Mouse (Mus musculus) lung, embryonic 14.5 days (tissue): ENCODE measurements around the gene Plxnc1. TPM values are rescaled to one million over a fixed set of nuclear protein-coding genes. Genes with fewer than 3 reads are reported as not detected.

Experiments used
- ATAC-seq: fragments of 200-750 bp; cut with Nextera tagmentation; 2 replicates; pipeline ENCODE4 v1.8.0; 2017; ENCODE audit warnings: mild to moderate bottlenecking, moderate TSS enrichment, moderate library complexity; ENCODE audit not compliant: insufficient read depth
- DNase-seq: peaks from one replicate; pipeline ENCODE4 v3.0.0-alpha.2; 2015
- H3K27ac ChIP-seq: fragments of 300-500 bp; sonication (generic); 2 replicates; pipeline ENCODE4 v1.5.1; 2014; ENCODE audit warnings: low read depth, mild to moderate bottlenecking, moderate library complexity
- H3K27me3 ChIP-seq: fragments of 300-500 bp; sonication (generic); 2 replicates; pipeline ENCODE4 v1.6.1; 2014; ENCODE audit warnings: low read length, control low read depth; ENCODE audit not compliant: insufficient read depth
- H3K36me3 ChIP-seq: fragments of 300-500 bp; sonication (generic); 2 replicates; pipeline ENCODE4 v1.6.1; 2014; ENCODE audit warnings: control low read depth; ENCODE audit not compliant: insufficient read depth
- H3K4me1 ChIP-seq: fragments of 300-500 bp; sonication (generic); 2 replicates; pipeline ENCODE4 v1.6.1; 2014; ENCODE audit warnings: antibody characterized with exemption, control low read depth; ENCODE audit not compliant: insufficient read depth
- H3K4me2 ChIP-seq: fragments of 300-500 bp; sonication (generic); 2 replicates; pipeline ENCODE4 v1.6.1; 2014; ENCODE audit warnings: mild to moderate bottlenecking
- H3K4me3 ChIP-seq: fragments of 300-500 bp; sonication (generic); 2 replicates; pipeline ENCODE4 v1.5.1; 2014; ENCODE audit warnings: low read depth, low read length
- H3K9ac ChIP-seq: fragments of 300-500 bp; sonication (generic); 2 replicates; pipeline ENCODE4 v1.6.1; 2014
- H3K9me3 ChIP-seq: fragments of 300-500 bp; sonication (generic); 2 replicates; pipeline ENCODE4 v1.6.1; 2016; ENCODE audit warnings: low read depth, low read length, control low read depth
- CTCF ChIP-seq: IDR thresholded peaks from 2 replicates; pipeline ENCODE4 v1.5.1; 2016; ENCODE audit warnings: antibody characterized with exemption, low read depth
- WGBS: fragments of 180-500 bp; shearing (Covaris S2); extraction: QIAGEN DNeasy Blood & Tissue Kit; methylation state at CpG from one replicate; pipeline ENCODE4 v1.1.7; 2014; 5-methylcytosine and 5-hydroxymethylcytosine counted together
- polyA plus RNA-seq: library from polyadenylated mRNA; unstranded; fragments of >200 nt; fragmentation: Nextera tagmentation; extraction: Ambion mirVana; gene quantifications from 2 replicates; pipeline ENCODE4 v1.2.1, GENCODE M21; 2014

The Plxnc1 gene
- polyA plus RNA-seq, 1 experiment from 2014 or later: 11.7 TPM

GRCm38 (mm10) chr10:94967468-94967867 is 22.8 kb upstream of the Plxnc1 start:
- H3K4me2 ChIP-seq: no peak overlapping the region
- WGBS: 81% methylated on average over 7 of the region's 7 CpGs
- TF ChIP-seq CTCF: no peak

GRCm38 (mm10) chr10:94966789-94967188 is 22.2 kb upstream of the Plxnc1 start:
- no peak overlapping the region for H3K4me2 ChIP-seq
- H3K4me1 ChIP-seq: no peaks in the 10 kb centered on the region
- ATAC-seq (no peak), DNase-seq (no peak)
- H3K27me3 ChIP-seq: no peaks in the 10 kb centered on the region
- no peak overlapping the region for H3K27ac ChIP-seq
- H3K4me3 ChIP-seq: no peak overlapping the region
- WGBS: 87% methylated on average over 7 of the region's 7 CpGs
- no peaks in the 10 kb centered on the region for H3K36me3 ChIP-seq
- no peak for TF ChIP-seq CTCF
- H3K9me3 ChIP-seq: peaks cover 6% of the 10 kb centered on the region; the same call in 1 of the 2 replicates
- H3K9ac ChIP-seq: no peak overlapping the region

More at GRCm38 (mm10) chr10:94967468-94967867, 22.8 kb upstream of the Plxnc1 start:
- no peak for ATAC-seq
- Histone ChIP-seq H3K9me3 (peaks cover 6% of the 10 kb centered on the region; the same call in 1 of the 2 replicates), H3K27me3 (no peaks in the 10 kb centered on the region), H3K36me3 (no peaks in the 10 kb centered on the region), H3K4me3 (no peak overlapping the region), H3K27ac (no peak overlapping the region), H3K4me1 (no peaks in the 10 kb centered on the region), H3K9ac (no peak overlapping the region)
- DNase-seq: no peak

- no peaks in the 10 kb centered on the region for H3K4me1 ChIP-seq
- no peak overlapping the region for H3K4me2 ChIP-seq
- H3K27me3 ChIP-seq: no peaks in the 10 kb centered on the region
- ATAC-seq: no peak
- H3K4me3 ChIP-seq: no peak overlapping the region
- H3K36me3 ChIP-seq: no peaks in the 10 kb centered on the region
- WGBS: 92% methylated on average over 3 of the region's 3 CpGs
- peaks cover 6% of the 10 kb centered on the region; the same call in 1 of the 2 replicates for H3K9me3 ChIP-seq
- DNase-seq: no peak
- TF ChIP-seq CTCF: peak; percentile 58
- no peak overlapping the region for H3K9ac ChIP-seq
- no peak overlapping the region for H3K27ac ChIP-seq
Observed at GRCm38 (mm10) chr10:94965093-94965492, 20.5 kb upstream of the Plxnc1 start.

- ATAC-seq (no peak), DNase-seq (no peak)
- Histone ChIP-seq H3K9me3 (peaks cover 6% of the 10 kb centered on the region; the same call in 1 of the 2 replicates), H3K27ac (no peak overlapping the region), H3K4me2 (no peak overlapping the region), H3K4me1 (no peaks in the 10 kb centered on the region), H3K36me3 (no peaks in the 10 kb centered on the region), H3K27me3 (no peaks in the 10 kb centered on the region), H3K9ac (no peak overlapping the region), H3K4me3 (no peak overlapping the region)
- no peak for TF ChIP-seq CTCF
- 75% methylated on average over 10 of the region's 10 CpGs for WGBS
Observed at GRCm38 (mm10) chr10:94962005-94962404, 17.4 kb upstream of the Plxnc1 start.

DNA sequence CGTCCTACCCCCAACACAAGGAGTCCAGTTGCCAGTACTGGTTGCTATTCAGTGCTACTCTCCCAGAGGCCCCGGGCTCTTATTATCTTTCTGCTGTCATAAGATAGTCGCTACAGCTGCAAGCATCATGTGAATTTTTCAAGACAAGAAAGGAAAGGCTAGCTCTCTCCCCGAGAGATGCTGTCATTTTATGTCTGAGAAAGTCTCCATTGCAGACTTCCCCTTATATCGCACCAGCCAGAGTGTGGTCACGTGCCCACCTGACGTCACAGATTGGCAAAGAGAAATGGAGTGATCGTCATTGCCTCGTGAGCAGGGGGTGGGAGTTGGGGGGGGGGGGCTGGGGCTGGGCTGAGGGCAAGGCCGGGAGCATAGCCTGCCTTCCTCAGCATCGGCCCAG is 16.6 kb upstream of the Plxnc1 start:
- Histone ChIP-seq H3K27ac (no peak overlapping the region), H3K4me3 (no peak overlapping the region), H3K27me3 (no peaks in the 10 kb centered on the region), H3K4me1 (no peaks in the 10 kb centered on the region), H3K9me3 (peaks cover 6% of the 10 kb centered on the region; the same call in 1 of the 2 replicates), H3K9ac (no peak overlapping the region), H3K4me2 (no peak overlapping the region), H3K36me3 (no peaks in the 10 kb centered on the region)
- no peak for TF ChIP-seq CTCF
- DNase-seq (no peak), ATAC-seq (no peak)
- WGBS: 67% methylated on average over 11 of the region's 11 CpGs

DNA sequence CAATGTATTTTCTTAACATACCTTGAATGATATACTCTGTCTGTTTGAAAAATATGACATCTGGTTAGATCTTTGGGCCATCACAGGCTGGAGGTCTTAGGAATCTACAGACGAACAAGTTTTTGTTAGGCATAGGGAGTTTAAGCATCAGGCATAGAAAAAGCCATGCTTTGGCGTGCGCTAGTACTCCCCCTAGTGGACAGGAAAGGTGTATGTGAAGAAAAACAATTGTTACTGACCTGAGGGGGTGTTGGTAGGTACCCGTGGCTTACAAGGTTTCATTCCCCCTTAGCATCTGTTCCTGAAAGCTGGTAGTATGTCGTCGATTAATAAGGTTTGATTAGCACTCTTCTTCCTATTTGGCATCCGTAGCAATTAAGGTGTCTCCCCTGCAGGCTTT is 13.7 kb upstream of the Plxnc1 start:
- Histone ChIP-seq H3K27ac (no peak overlapping the region), H3K9me3 (no peaks in the 10 kb centered on the region), H3K9ac (no peak overlapping the region), H3K27me3 (no peaks in the 10 kb centered on the region), H3K36me3 (no peaks in the 10 kb centered on the region), H3K4me1 (no peaks in the 10 kb centered on the region), H3K4me3 (no peak overlapping the region), H3K4me2 (no peak overlapping the region)
- no peak for ATAC-seq
- peak; percentile 94 for TF ChIP-seq CTCF
- 10% methylated on average over 7 of the region's 7 CpGs for WGBS
- peak; percentile 88 for DNase-seq

DNA sequence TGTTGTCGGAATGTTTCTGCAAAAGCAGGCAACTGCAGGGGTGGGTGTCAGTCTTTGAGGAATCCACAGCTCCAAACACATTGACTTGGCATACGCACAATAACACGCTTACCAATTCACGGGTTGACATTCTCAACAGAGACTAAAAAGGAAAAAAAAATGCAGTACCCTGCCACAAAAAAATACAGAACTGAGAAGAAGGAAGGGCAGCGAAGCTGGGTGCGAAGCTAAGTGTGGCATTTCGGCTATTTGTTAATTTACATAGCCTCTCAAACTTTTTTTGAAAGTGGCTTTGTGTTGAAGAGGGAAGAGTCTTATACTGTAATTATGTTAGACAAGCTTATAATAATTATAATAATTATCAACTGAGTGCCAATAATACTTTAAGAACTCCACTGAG is 13.1 kb upstream of the Plxnc1 start:
- no peak overlapping the region for H3K27ac ChIP-seq
- no peaks in the 10 kb centered on the region for H3K36me3 ChIP-seq
- no peaks in the 10 kb centered on the region for H3K4me1 ChIP-seq
- no peak overlapping the region for H3K9ac ChIP-seq
- WGBS: 73% methylated on average over 7 of the region's 7 CpGs
- H3K27me3 ChIP-seq: no peaks in the 10 kb centered on the region
- H3K4me3 ChIP-seq: no peak overlapping the region
- DNase-seq (no peak), ATAC-seq (no peak)
- H3K9me3 ChIP-seq: no peaks in the 10 kb centered on the region
- no peak for TF ChIP-seq CTCF
- H3K4me2 ChIP-seq: no peak overlapping the region
